Mouse (Mus musculus) frontal cortex, postnatal 14 days (tissue): Measurements from ENCODE around the gene Fgfr2.

Source experiments
- DNase-seq, 2 experiments: peaks; one replicate each; pipeline ENCODE4 v3.0.0; 2022; ENCODE audit warnings: low spot score in 2 of 2

The Fgfr2 gene

GRCm38 (mm10) chr7:132367344-132367743, 755.8 kb downstream of the Fgfr2 start:
- no peak for DNase-seq

- DNase-seq, result no peak
These were observed 757.3 kb downstream of the Fgfr2 start for GRCm38 (mm10) chr7:132365703-132366384.

- no peak for DNase-seq
These were observed 758.0 kb downstream of the Fgfr2 start for GRCm38 (mm10) chr7:132365111-132365510.

GRCm38 (mm10) chr7:132364506-132364905, 758.6 kb downstream of the Fgfr2 start:
- no peak for DNase-seq

GRCm38 (mm10) chr7:132360336-132360735, 762.8 kb downstream of the Fgfr2 start:
- no peak for DNase-seq

GRCm38 (mm10) chr7:132358709-132359108, 764.4 kb downstream of the Fgfr2 start:
- DNase-seq, result no peak

GRCm38 (mm10) chr7:132358250-132358649, 764.9 kb downstream of the Fgfr2 start:
- no peak for DNase-seq

GRCm38 (mm10) chr7:132357841-132358237, 765.3 kb downstream of the Fgfr2 start:
- DNase-seq, result no peak

- no peak for DNase-seq
These were observed 766.0 kb downstream of the Fgfr2 start for GRCm38 (mm10) chr7:132356881-132357840.

GRCm38 (mm10) chr7:132356185-132356584, 767.0 kb downstream of the Fgfr2 start:
- no peak for DNase-seq

- DNase-seq, result no peak
These were observed 767.4 kb downstream of the Fgfr2 start for GRCm38 (mm10) chr7:132355767-132356166.

GRCm38 (mm10) chr7:132349075-132349572, 774.0 kb downstream of the Fgfr2 start:
- DNase-seq, result no peak

- DNase-seq, result no peak
These were observed 775.7 kb downstream of the Fgfr2 start for GRCm38 (mm10) chr7:132347273-132348045.

GRCm38 (mm10) chr7:132345526-132346070, 777.6 kb downstream of the Fgfr2 start:
- DNase-seq, result no peak

- no peak for DNase-seq
These were observed 778.5 kb downstream of the Fgfr2 start for GRCm38 (mm10) chr7:132344606-132345005.

GRCm38 (mm10) chr7:132343900-132344299, 779.2 kb downstream of the Fgfr2 start:
- DNase-seq, result no peak

GRCm38 (mm10) chr7:132343146-132343545, 780.0 kb downstream of the Fgfr2 start:
- no peak for DNase-seq

GRCm38 (mm10) chr7:132339041-132339839, 783.9 kb downstream of the Fgfr2 start:
- DNase-seq, result no peak

- no peak for DNase-seq
These were observed 784.8 kb downstream of the Fgfr2 start for GRCm38 (mm10) chr7:132338350-132338749.

- no peak for DNase-seq
These were observed 785.8 kb downstream of the Fgfr2 start for GRCm38 (mm10) chr7:132337268-132337917.
